Mouse (Mus musculus) liver, embryonic 11.5 days (tissue): ENCODE results near the gene Snrpg. TPM values are rescaled to one million over a fixed set of nuclear protein-coding genes. Genes with fewer than 3 reads are reported as not detected.

ENCODE experiments used
- ATAC-seq: fragments of 200-750 bp; cut with Nextera tagmentation; replicated peaks from 2 replicates; pipeline ENCODE4 v1.8.0; 2017; ENCODE audit warnings: moderate number of reproducible peaks, mild to moderate bottlenecking, moderate TSS enrichment, moderate library complexity; ENCODE audit not compliant: low FRiP score
- DNase-seq: peaks from one replicate; pipeline ENCODE4 v3.0.0-alpha.2; 2017; ENCODE audit warnings: low spot score
- H3K27ac ChIP-seq: fragments of 300-500 bp; sonication (generic); 2 replicates; pipeline ENCODE4 v1.5.1; 2014; ENCODE audit warnings: mild to moderate bottlenecking, low read depth, low read length, control low read depth
- H3K27me3 ChIP-seq: fragments of 300-500 bp; sonication (generic); replicated peaks from 2 replicates; pipeline ENCODE4 v1.6.1; 2014; ENCODE audit warnings: low read length, mixed read lengths; ENCODE audit not compliant: control insufficient read depth, insufficient read depth
- H3K36me3 ChIP-seq: fragments of 300-500 bp; sonication (generic); 2 replicates; pipeline ENCODE4 v1.6.1; 2014; ENCODE audit warnings: mild to moderate bottlenecking, low read length, moderate library complexity, mixed read lengths; ENCODE audit not compliant: control insufficient read depth, insufficient read depth
- H3K4me1 ChIP-seq: fragments of 300-500 bp; sonication (generic); replicated peaks from 2 replicates; pipeline ENCODE4 v1.6.1; 2014; ENCODE audit warnings: low read length, mixed read lengths; ENCODE audit not compliant: control insufficient read depth, insufficient read depth
- H3K4me2 ChIP-seq: fragments of 300-500 bp; sonication (generic); 2 replicates; pipeline ENCODE4 v1.6.1; 2014; ENCODE audit warnings: mild to moderate bottlenecking, control low read depth, moderate library complexity
- H3K4me3 ChIP-seq: fragments of 300-500 bp; sonication (generic); 2 replicates; pipeline ENCODE4 v1.5.1; 2014; ENCODE audit warnings: low read depth, low read length, control low read depth
- H3K9ac ChIP-seq: fragments of 300-500 bp; sonication (generic); 2 replicates; pipeline ENCODE4 v1.6.1; 2014; ENCODE audit warnings: low read depth, low read length, control low read depth
- H3K9me3 ChIP-seq: fragments of 300-500 bp; sonication (generic); 2 replicates; pipeline ENCODE4 v1.6.1; 2016; ENCODE audit warnings: low read length, inconsistent platforms, mixed read lengths; ENCODE audit not compliant: control insufficient read depth
- WGBS: fragments of 180-500 bp; shearing (Covaris S2); extraction: QIAGEN DNeasy Blood & Tissue Kit; methylation state at CpG from one replicate; pipeline ENCODE4 v1.1.7; 2014; 5-methylcytosine and 5-hydroxymethylcytosine counted together
- polyA plus RNA-seq: library from polyadenylated mRNA; unstranded; fragments of >200 nt; fragmentation: Nextera tagmentation; extraction: Ambion mirVana; gene quantifications from 2 replicates; pipeline ENCODE4 v1.2.1, GENCODE M21; 2014

The Snrpg gene
- polyA plus RNA-seq, 1 experiment from 2014 or later, result 785 TPM

GRCm38 (mm10) chr6:86387313-86387712, 16.2 kb downstream of the Snrpg start:
- Histone ChIP-seq H3K4me3 (no peak overlapping the region), H3K9ac (no peak overlapping the region), H3K4me1 (no peaks in the 10 kb centered on the region; the same call in 1 of the 2 replicates), H3K27ac (no peak overlapping the region), H3K9me3 (no peaks in the 10 kb centered on the region), H3K27me3 (no peaks in the 10 kb centered on the region), H3K36me3 (peaks cover 32% of the 10 kb centered on the region; the same call in 1 of the 2 replicates), H3K4me2 (no peak overlapping the region)
- DNase-seq (no peak), ATAC-seq (no peak)
- WGBS, result 86% methylated on average over 12 of the region's 12 CpGs

GRCm38 (mm10) chr6:86388461-86388860, 17.4 kb downstream of the Snrpg start:
- peaks cover 33% of the 10 kb centered on the region; the same call in 1 of the 2 replicates for H3K36me3 ChIP-seq
- WGBS, result 81% methylated on average over 18 of the region's 18 CpGs
- H3K4me1 ChIP-seq, result no peaks in the 10 kb centered on the region; the same call in 1 of the 2 replicates
- H3K27ac ChIP-seq, result no peak overlapping the region
- no peak overlapping the region for H3K9ac ChIP-seq
- no peak for DNase-seq
- no peaks in the 10 kb centered on the region for H3K27me3 ChIP-seq
- no peak for ATAC-seq
- H3K4me2 ChIP-seq, result no peak overlapping the region
- H3K9me3 ChIP-seq, result no peaks in the 10 kb centered on the region
- no peak overlapping the region for H3K4me3 ChIP-seq

- Histone ChIP-seq H3K4me1 (peaks cover 15% of the 10 kb centered on the region), H3K27me3 (no peaks in the 10 kb centered on the region), H3K36me3 (peaks cover 33% of the 10 kb centered on the region; the same call in 1 of the 2 replicates), H3K4me3 (no peak overlapping the region), H3K4me2 (no peak overlapping the region), H3K9ac (no peak overlapping the region), H3K9me3 (no peaks in the 10 kb centered on the region), H3K27ac (no peak overlapping the region)
- ATAC-seq, result no peak
- 94% methylated on average over 5 of the region's 5 CpGs for WGBS
- DNase-seq, result no peak
Observed at GRCm38 (mm10) chr6:86391326-86391725, 20.2 kb downstream of the Snrpg start.

- ATAC-seq, result no peak
- Histone ChIP-seq H3K4me3 (no peak overlapping the region), H3K27ac (no peak overlapping the region), H3K9ac (no peak overlapping the region), H3K4me1 (peaks cover 20% of the 10 kb centered on the region), H3K27me3 (no peaks in the 10 kb centered on the region), H3K4me2 (no peak overlapping the region), H3K9me3 (no peaks in the 10 kb centered on the region), H3K36me3 (peaks cover 30% of the 10 kb centered on the region; the same call in 1 of the 2 replicates)
- WGBS, result 95% methylated on average over 1 of the region's 1 CpGs
- DNase-seq, result no peak
Observed at GRCm38 (mm10) chr6:86393187-86393586, 22.1 kb downstream of the Snrpg start.

GRCm38 (mm10) chr6:86394078-86394720, 23.1 kb downstream of the Snrpg start:
- Histone ChIP-seq H3K27me3 (no peaks in the 10 kb centered on the region), H3K9ac (no peak overlapping the region), H3K27ac (no peak overlapping the region), H3K36me3 (peaks cover 25% of the 10 kb centered on the region; the same call in 1 of the 2 replicates), H3K9me3 (no peaks in the 10 kb centered on the region), H3K4me2 (no peak overlapping the region), H3K4me3 (no peak overlapping the region), H3K4me1 (peaks cover 20% of the 10 kb centered on the region)
- WGBS, result 88% methylated on average over 17 of the region's 17 CpGs
- ATAC-seq (no peak), DNase-seq (no peak)

- H3K9me3 ChIP-seq, result no peaks in the 10 kb centered on the region
- H3K27ac ChIP-seq, result no peak overlapping the region
- H3K4me3 ChIP-seq, result no peak overlapping the region
- peak overlapping the region; percentile 97 for H3K4me2 ChIP-seq
- no peak for ATAC-seq
- H3K9ac ChIP-seq, result peak overlapping the region; percentile 34; the same call in 1 of the 2 replicates
- no peaks in the 10 kb centered on the region for H3K27me3 ChIP-seq
- 87% methylated on average over 9 of the region's 9 CpGs for WGBS
- peaks cover 22% of the 10 kb centered on the region; the same call in 1 of the 2 replicates for H3K36me3 ChIP-seq
- peaks cover 20% of the 10 kb centered on the region for H3K4me1 ChIP-seq
- DNase-seq, result no peak
Observed at GRCm38 (mm10) chr6:86395021-86395420, 23.9 kb downstream of the Snrpg start.

GRCm38 (mm10) chr6:86395969-86396368, 24.9 kb downstream of the Snrpg start:
- peak overlapping the region; percentile 93 for H3K4me3 ChIP-seq
- peaks cover 20% of the 10 kb centered on the region for H3K4me1 ChIP-seq
- ATAC-seq (no peak), DNase-seq (no peak)
- peak overlapping the region; percentile 83; the same call in 1 of the 2 replicates for H3K27ac ChIP-seq
- no peaks in the 10 kb centered on the region for H3K9me3 ChIP-seq
- peak overlapping the region; percentile 97 for H3K4me2 ChIP-seq
- H3K9ac ChIP-seq, result peak overlapping the region; percentile 89
- no peaks in the 10 kb centered on the region for H3K27me3 ChIP-seq
- WGBS, result 21% methylated on average over 10 of the region's 10 CpGs
- H3K36me3 ChIP-seq, result peaks cover 13% of the 10 kb centered on the region; the same call in 1 of the 2 replicates

- DNase-seq (peak; percentile 90), ATAC-seq (peak; percentile 91)
- under 1% methylated on average over 51 of the region's 51 CpGs for WGBS
- H3K9ac ChIP-seq, result peak within 1 kb of the TSS; percentile 89
- peak within 1 kb of the TSS; percentile 97 for H3K4me2 ChIP-seq
- H3K36me3 ChIP-seq, result peaks cover 8% of the 10 kb centered on the region; the same call in 1 of the 2 replicates
- no peaks in the 10 kb centered on the region for H3K9me3 ChIP-seq
- H3K27ac ChIP-seq, result peak within 1 kb of the TSS; percentile 83
- H3K4me1 ChIP-seq, result peaks cover 20% of the 10 kb centered on the region
- H3K4me3 ChIP-seq, result peak within 1 kb of the TSS; percentile 93
- H3K27me3 ChIP-seq, result no peaks in the 10 kb centered on the region
Observed at GRCm38 (mm10) chr6:86396581-86397256, 25.6 kb downstream of the Snrpg start, which contains the start of gene Pcyox1. TSS of gene Pcyox1 (minus strand) at chr6:86397154.
